ENCODE assay signal across 22 mouse cellular contexts in genomic region chr10:46108810-46109209, GRCm38 (mm10).
DNase-seq lines count a peak whose midpoint lies in the region; ATAC-seq and TF ChIP-seq lines count a peak whose summit lies in the region.
"Had no signal": no experiment of that assay in that cellular context is flagged by ENCODE, and none has a peak within 500 bp of the region (broad histone marks: within the 10 kb centered on the region; RNA-seq: fewer than 3 reads in every experiment).

No protein-coding gene starts in this region.

- no peaks in the 10 kb centered on the region for H3K9me3 ChIP-seq in liver, postnatal 0 days (ENCODE audit: low read length)
- no peaks in the 10 kb centered on the region for H3K9me3 ChIP-seq in liver, embryonic 11.5 days (ENCODE audit: control insufficient read depth, low read length)
- peaks cover 2% of the 10 kb centered on the region for H3K9me3 ChIP-seq in CH12.LX (replicated peaks; ENCODE audit: low read length)
- H3K9me3 ChIP-seq in forebrain, embryonic 11.5 days (ENCODE audit: control insufficient read depth, low read length), result no peaks in the 10 kb centered on the region
- H3K9me3 ChIP-seq: embryonic facial prominence, embryonic 10.5 days; embryonic facial prominence, embryonic 12.5 days; forebrain, embryonic 12.5 days had no signal

- DNase-seq in liver, postnatal 0 days, result no peak
- DNase-seq in liver, embryonic 11.5 days (ENCODE audit: low spot score), result no peak
- peak; percentile 87 for DNase-seq in CH12.LX (ENCODE audit: extremely low read depth)
- DNase-seq in kidney, adult 11 months, result no peak
- no peak for DNase-seq in forebrain, embryonic 11.5 days (ENCODE audit: low spot score)
- DNase-seq: adrenal gland, adult 8-10 months; adrenal gland, postnatal 14 days; adrenal gland, postnatal 36 days; B cell, adult 2 months; cerebellum, adult 11-12 months; cerebellum, adult 2 months; cerebellum, adult 9-10 months; cerebellum, postnatal 10 days; cerebellum, postnatal 25 days had no signal

- H3K27ac ChIP-seq in liver, postnatal 0 days (ENCODE audit: low read depth), result no peak overlapping the region
- H3K27ac ChIP-seq in liver, embryonic 11.5 days (ENCODE audit: low read depth, low read length), result no peak overlapping the region
- H3K27ac ChIP-seq in CH12.LX (ENCODE audit: insufficient read depth, low read depth), result no peak overlapping the region; the same call in 1 of the 2 replicates
- H3K27ac ChIP-seq in forebrain, embryonic 11.5 days (ENCODE audit: low read depth, low read length), result no peak overlapping the region
- H3K27ac ChIP-seq: embryonic facial prominence, embryonic 10.5 days; embryonic facial prominence, embryonic 12.5 days; forebrain, embryonic 12.5 days had no signal

- ATAC-seq in liver, postnatal 0 days, result peak; percentile 23; the same call in 1 of the 2 replicates
- no peak for ATAC-seq in liver, embryonic 11.5 days (replicated peaks; ENCODE audit: low FRiP score)
- ATAC-seq in forebrain, embryonic 11.5 days (replicated peaks; ENCODE audit: low FRiP score), result no peak
- ATAC-seq: activated CD4-positive, CD25-positive, alpha-beta regulatory T cell, adult 4 months; CD4-positive, CD25-positive, alpha-beta regulatory T cell, adult 4 months; forebrain, embryonic 14.5 days; forebrain, embryonic 16.5 days; Patski had no signal

- no peak for TF ChIP-seq EP300 in liver, postnatal 0 days (IDR thresholded peaks at IDR 0.05; ENCODE audit: low read depth)
- TF ChIP-seq EP300 in CH12.LX (IDR thresholded peaks at IDR 0.05; ENCODE audit: low read length), result peak; percentile 97

- no peaks in the 10 kb centered on the region for H3K27me3 ChIP-seq in liver, postnatal 0 days (ENCODE audit: insufficient read depth, low read length)
- H3K27me3 ChIP-seq in liver, embryonic 11.5 days (replicated peaks; ENCODE audit: control insufficient read depth, insufficient read depth, low read length), result no peaks in the 10 kb centered on the region
- H3K27me3 ChIP-seq in CH12.LX (replicated peaks), result no peaks in the 10 kb centered on the region
- H3K27me3 ChIP-seq in forebrain, embryonic 11.5 days (ENCODE audit: control insufficient read depth, insufficient read depth, low read length), result no peaks in the 10 kb centered on the region
- H3K27me3 ChIP-seq: embryonic facial prominence, embryonic 12.5 days; forebrain, embryonic 12.5 days had no signal

- H3K9ac ChIP-seq in liver, postnatal 0 days (replicated peaks), result no peak overlapping the region
- no peak overlapping the region for H3K9ac ChIP-seq in liver, embryonic 11.5 days (ENCODE audit: low read depth, low read length)
- no peak overlapping the region for H3K9ac ChIP-seq in CH12.LX (ENCODE audit: insufficient read depth, low read depth)
- no peak overlapping the region for H3K9ac ChIP-seq in forebrain, embryonic 11.5 days (ENCODE audit: low read length)
- H3K9ac ChIP-seq: embryonic facial prominence, embryonic 12.5 days; forebrain, embryonic 12.5 days had no signal

- no peaks in the 10 kb centered on the region for H3K4me1 ChIP-seq in liver, postnatal 0 days (ENCODE audit: insufficient read depth)
- H3K4me1 ChIP-seq in liver, embryonic 11.5 days (replicated peaks; ENCODE audit: control insufficient read depth, insufficient read depth, low read length), result no peaks in the 10 kb centered on the region
- peaks cover 0 to 37% of the 10 kb centered on the region in 2 experiments; a peak in 2 of 4 replicates for H3K4me1 ChIP-seq in CH12.LX (ENCODE audit: control insufficient read depth in 1 of 2, insufficient read depth in 2 of 2)
- H3K4me1 ChIP-seq in forebrain, embryonic 11.5 days (replicated peaks; ENCODE audit: control insufficient read depth, insufficient read depth, low read length), result no peaks in the 10 kb centered on the region
- H3K4me1 ChIP-seq: embryonic facial prominence, embryonic 10.5 days; embryonic facial prominence, embryonic 12.5 days; forebrain, embryonic 12.5 days had no signal

- no peak for TF ChIP-seq POLR2A in CH12.LX (IDR thresholded peaks at IDR 0.05; ENCODE audit: low read depth, low read length)

- H3K4me3 ChIP-seq in liver, postnatal 0 days (ENCODE audit: low read depth, low read length), result no peak overlapping the region
- no peak overlapping the region for H3K4me3 ChIP-seq in liver, embryonic 11.5 days (ENCODE audit: low read depth, low read length)
- no peak overlapping the region for H3K4me3 ChIP-seq in CH12.LX (replicated peaks in 1 of 3; ENCODE audit: low read depth in 2 of 3, low read length in 2 of 3, poor library complexity in 1 of 3)
- H3K4me3 ChIP-seq in forebrain, embryonic 11.5 days (ENCODE audit: low read depth, low read length), result no peak overlapping the region
- H3K4me3 ChIP-seq: embryonic facial prominence, embryonic 10.5 days; embryonic facial prominence, embryonic 12.5 days; forebrain, embryonic 12.5 days had no signal

- no peaks in the 10 kb centered on the region for H3K36me3 ChIP-seq in liver, postnatal 0 days (replicated peaks; ENCODE audit: insufficient read depth, low read length)
- H3K36me3 ChIP-seq in liver, embryonic 11.5 days (ENCODE audit: control insufficient read depth, insufficient read depth, low read length), result no peaks in the 10 kb centered on the region
- H3K36me3 ChIP-seq in CH12.LX (replicated peaks in 1 of 2; ENCODE audit: control insufficient read depth in 1 of 2, insufficient read depth in 1 of 2, low read length in 1 of 2), result no peaks in the 10 kb centered on the region
- H3K36me3 ChIP-seq in forebrain, embryonic 11.5 days (ENCODE audit: control insufficient read depth, insufficient read depth, low read length), result no peaks in the 10 kb centered on the region
- H3K36me3 ChIP-seq: embryonic facial prominence, embryonic 10.5 days; embryonic facial prominence, embryonic 12.5 days; forebrain, embryonic 12.5 days had no signal

- dilution Hi-C loops in CH12.LX (cut with MboI; ENCODE audit: extremely low pct_ligation_motif_present, extremely low pct_unique_long_range_greater_than_20kb, low sequenced_read_pairs), result no loop called here

- TF ChIP-seq RAD21 in CH12.LX (IDR thresholded peaks at IDR 0.05; ENCODE audit: low read depth, low read length), result no peak; the same call in 1 of the 2 replicates

- TF ChIP-seq CTCF in liver, postnatal 0 days (IDR thresholded peaks at IDR 0.05; ENCODE audit: low read depth), result no peak
- no peak for TF ChIP-seq CTCF in CH12.LX (conservative IDR thresholded peaks at IDR 0.05 in 1 of 2, IDR thresholded peaks at IDR 0.05 in 1 of 2; ENCODE audit: low read depth in 2 of 2, low read length in 2 of 2)

- in situ Hi-C loops in CH12.LX (cut with MboI; ENCODE audit: low pct_ligation_motif_present, low pct_unique_long_range_greater_than_20kb, low sequenced_read_pairs), result no loop called here

- no peak overlapping the region for H3K4me2 ChIP-seq in liver, postnatal 0 days (ENCODE audit: low read depth, low read length)
- H3K4me2 ChIP-seq in liver, embryonic 11.5 days, result no peak overlapping the region
- H3K4me2 ChIP-seq in CH12.LX (ENCODE audit: insufficient read depth, low read depth, poor library complexity, severe bottlenecking), result peak overlapping the region; percentile 29; the same call in 1 of the 2 replicates
- H3K4me2 ChIP-seq in forebrain, embryonic 11.5 days (ENCODE audit: low read depth, low read length, severe bottlenecking), result no peak overlapping the region
- H3K4me2 ChIP-seq: embryonic facial prominence, embryonic 12.5 days; forebrain, embryonic 12.5 days had no signal

- H3K79me2 ChIP-seq in CH12.LX (replicated peaks; ENCODE audit: control insufficient read depth, extremely low read depth, insufficient read depth, poor library complexity, severe bottlenecking), result no peaks in the 10 kb centered on the region

- 56% methylated on average over 4 of the region's 4 CpGs for WGBS in liver, postnatal 0 days (ENCODE audit: insufficient replicate concordance)
- 70% methylated on average over 4 of the region's 4 CpGs for WGBS in liver, embryonic 11.5 days
- WGBS in forebrain, embryonic 11.5 days, result 78% methylated on average over 4 of the region's 4 CpGs

TF ChIP-seq in CH12.LX, 34 proteins besides CTCF, POLR2A, EP300 and RAD21 (continues in another document):
- TF ChIP-seq HCFC1 (IDR thresholded peaks at IDR 0.05; ENCODE audit: low read depth, low read length) (no peak), USF2 (conservative IDR thresholded peaks at IDR 0.05; ENCODE audit: low read depth, low read length) (no peak), GABPA (IDR thresholded peaks at IDR 0.05; ENCODE audit: insufficient replicate concordance, low read depth, low read length) (no peak), TBP (conservative IDR thresholded peaks at IDR 0.05; ENCODE audit: low read depth, low read length) (no peak; the same call in 1 of the 2 replicates), CHD2 (IDR thresholded peaks at IDR 0.05; ENCODE audit: low read length) (0 out of 2 replicates have a peak, but pooled peaks have one; percentile 52), USF1 (IDR thresholded peaks at IDR 0.05; ENCODE audit: low read depth, low read length) (no peak), SMC3 (IDR thresholded peaks at IDR 0.05; ENCODE audit: low read depth, low read length) (no peak; the same call in 1 of the 2 replicates), BHLHE40 (IDR thresholded peaks at IDR 0.05; ENCODE audit: low read depth, low read length) (peak; percentile 92), ZKSCAN1 (IDR thresholded peaks at IDR 0.05; ENCODE audit: borderline replicate concordance, low read depth, low read length) (no peak), POLR2AphosphoS2 (IDR thresholded peaks at IDR 0.05; ENCODE audit: low read depth, low read length) (no peak), NELFE (IDR thresholded peaks at IDR 0.05; ENCODE audit: low read depth, low read length) (no peak), UBTF (IDR thresholded peaks at IDR 0.05; ENCODE audit: low read depth, low read length) (no peak), KAT2A (IDR thresholded peaks at IDR 0.05; ENCODE audit: insufficient replicate concordance, low read length) (no peak), MAFK (IDR thresholded peaks at IDR 0.05; ENCODE audit: insufficient replicate concordance, low read length) (peak; percentile 82), MEF2A (IDR thresholded peaks at IDR 0.05; ENCODE audit: borderline replicate concordance, low read depth, low read length) (peak; percentile 81), MYC (IDR thresholded peaks at IDR 0.05; ENCODE audit: low read depth, low read length) (0 out of 2 replicates have a peak, but pooled peaks have one; percentile 50), ETS1 (conservative IDR thresholded peaks at IDR 0.05; ENCODE audit: low read depth, low read length) (peak; percentile 72), RCOR1 (conservative IDR thresholded peaks at IDR 0.05; ENCODE audit: low read depth, low read length) (peak; percentile 81; the same call in 1 of the 2 replicates), IRF4 (IDR thresholded peaks at IDR 0.05; ENCODE audit: low read depth, low read length) (peak; percentile 97), NRF1 (IDR thresholded peaks at IDR 0.05; ENCODE audit: low read depth, low read length) (no peak), TCF12 (IDR thresholded peaks at IDR 0.05; ENCODE audit: low read depth, low read length) (peak; percentile 63), ZNF384 (IDR thresholded peaks at IDR 0.05; ENCODE audit: low read depth, low read length) (no peak), JUND (conservative IDR thresholded peaks at IDR 0.05; ENCODE audit: low read depth, low read length) (peak; percentile 95)
